Mouse (Mus musculus): ENCODE measurements around the gene Ascl4.

Ascl4 gene

DNA sequence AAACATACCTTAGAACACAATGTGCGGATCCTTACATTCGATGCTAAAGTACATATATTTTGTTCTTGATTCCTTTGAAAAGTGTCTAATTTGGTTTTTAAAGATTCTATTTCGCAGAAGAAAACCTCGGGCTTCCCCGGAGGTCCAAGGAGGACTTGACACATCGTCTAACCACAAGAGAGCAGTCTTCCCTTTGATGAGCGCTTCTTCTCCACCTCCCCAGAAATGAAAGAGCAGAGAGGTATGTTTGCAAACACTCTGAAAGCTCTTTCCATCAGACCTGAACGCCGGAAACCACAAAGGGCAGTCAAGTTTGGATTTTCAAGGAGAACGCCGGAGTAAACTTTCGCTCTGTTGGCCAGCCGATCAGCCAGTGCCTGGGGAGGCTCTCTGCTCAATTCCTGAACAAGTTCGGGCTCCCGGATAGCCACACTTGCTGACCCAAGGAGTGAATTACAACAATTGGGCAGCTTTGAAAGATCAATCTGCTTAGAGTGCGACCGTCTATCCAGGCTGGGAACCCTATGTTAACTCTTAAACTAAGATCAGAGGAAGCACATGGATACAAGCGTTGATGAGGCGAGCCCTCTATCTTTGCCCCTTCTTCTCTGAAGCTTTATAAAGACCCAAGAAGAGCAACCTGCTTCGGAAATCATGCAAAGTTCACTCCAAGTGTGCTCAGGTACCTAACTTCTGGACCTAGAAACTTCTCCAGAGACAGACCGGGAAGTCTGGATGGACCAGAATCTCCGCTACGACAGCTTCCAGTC is at the start of gene Ascl4:
TSS of gene Ascl4 (plus strand) at position 6 of the 770 bp plus-strand sequence.
- DNase-seq = peak; percentile 8

DNA sequence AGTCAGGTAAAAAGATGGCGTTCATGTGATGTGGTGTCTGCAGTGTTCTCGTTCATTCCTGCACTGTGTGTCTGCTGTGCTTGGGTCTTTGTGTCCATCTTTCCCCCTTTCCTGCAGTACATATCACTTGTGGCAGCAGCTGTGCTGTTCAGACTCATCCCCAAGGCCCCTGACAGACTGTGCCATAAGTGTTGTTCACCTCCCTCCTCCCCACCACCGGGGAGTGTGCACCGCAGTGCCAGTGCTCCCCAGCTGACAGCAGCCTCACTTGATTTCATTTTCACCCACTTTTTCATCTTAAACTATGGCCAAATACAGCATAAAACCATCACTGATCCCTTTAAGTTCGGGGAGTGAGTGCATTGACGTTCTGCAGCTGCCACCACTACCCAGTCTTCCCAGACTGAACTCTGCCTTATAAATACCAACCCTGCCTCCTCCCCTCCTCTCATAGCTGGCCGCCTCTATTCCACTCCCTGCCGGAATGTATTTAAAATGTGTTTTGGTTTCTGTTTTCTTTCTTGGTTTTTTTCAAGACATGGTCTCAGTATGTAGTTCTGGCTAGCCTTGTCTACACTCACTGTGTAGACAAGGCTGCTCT is 47.5 kb upstream of the Ascl4 start:
- DNase-seq = no peak

DNA sequence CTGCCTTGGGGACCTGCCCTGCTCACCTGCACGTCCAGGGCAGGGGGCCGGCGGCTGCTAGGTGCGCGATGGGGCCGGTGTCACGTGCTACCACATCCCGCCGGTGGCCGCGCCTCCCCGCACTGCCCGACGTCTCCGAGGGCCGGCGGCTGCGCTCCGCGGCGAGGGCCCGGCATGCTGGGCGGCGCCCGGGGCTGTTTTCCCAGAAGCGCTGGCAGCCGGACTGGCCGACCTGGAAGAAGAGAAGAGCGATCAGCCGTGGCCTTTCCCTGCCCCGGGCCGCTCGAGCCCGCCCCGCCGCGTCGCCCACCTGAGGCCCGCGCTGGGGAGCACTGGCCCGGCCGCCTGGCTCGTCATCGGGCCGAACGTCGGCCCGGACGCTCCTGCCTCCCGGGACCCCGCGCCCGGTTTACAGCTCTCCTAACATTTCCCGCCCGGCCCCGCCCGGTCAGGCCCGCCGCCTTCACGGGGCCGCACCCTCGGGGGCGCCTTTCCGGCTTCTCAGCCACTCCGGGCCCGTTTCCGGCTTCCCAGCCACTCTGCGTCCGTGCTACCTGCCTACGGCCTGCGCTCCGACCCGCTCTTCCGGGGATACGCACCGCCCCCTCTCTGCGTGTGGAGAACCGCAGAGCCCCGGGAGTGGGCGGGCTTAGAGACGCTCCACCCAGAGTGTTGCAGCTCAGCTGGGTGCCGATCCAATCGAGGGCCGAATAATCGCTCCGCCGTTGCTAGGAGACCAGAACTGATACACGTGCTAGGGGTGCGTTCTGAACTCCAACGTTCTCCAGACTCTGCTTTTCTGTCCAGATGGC is 10.8 kb upstream of the Ascl4 start, which contains the start of gene Prdm4:
TSS of gene Prdm4 (minus strand) at position 645 of the 812 bp plus-strand sequence.
- peak; percentile 99 for DNase-seq

DNA sequence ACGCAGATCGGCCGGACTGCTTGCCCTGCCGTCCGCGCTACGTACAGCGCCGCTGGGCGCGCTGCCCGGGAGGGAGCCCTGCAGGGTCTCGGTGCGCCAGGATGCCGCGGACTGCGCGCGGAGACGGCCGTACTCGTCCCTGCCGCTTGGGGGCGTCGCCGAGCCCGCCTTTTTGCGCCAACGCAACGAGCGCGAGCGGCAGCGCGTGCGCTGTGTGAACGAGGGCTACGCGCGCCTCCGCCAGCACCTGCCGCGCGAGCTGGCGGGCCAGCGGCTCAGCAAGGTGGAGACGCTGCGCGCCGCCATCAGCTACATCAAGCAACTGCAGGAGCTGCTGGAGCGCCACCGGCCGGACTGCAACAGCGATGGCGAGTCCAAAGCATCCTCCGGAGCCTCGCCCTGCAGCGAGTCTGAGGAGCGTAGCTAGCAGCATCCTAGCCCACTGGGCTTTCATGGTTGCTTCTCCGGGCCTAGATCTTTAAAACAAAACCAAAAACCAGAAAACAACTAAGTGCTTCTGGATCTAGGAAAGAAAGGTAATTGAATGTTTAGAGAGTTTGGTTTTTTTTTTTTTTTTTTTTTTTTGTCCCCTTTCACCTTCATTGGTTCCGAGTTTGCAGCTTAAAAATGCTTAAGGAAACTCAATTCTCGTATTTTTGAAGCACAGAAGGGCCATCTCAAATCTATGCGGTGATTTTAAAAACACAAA is 1.2 kb downstream of the Ascl4 start:
- peak; percentile 87 for DNase-seq

DNA sequence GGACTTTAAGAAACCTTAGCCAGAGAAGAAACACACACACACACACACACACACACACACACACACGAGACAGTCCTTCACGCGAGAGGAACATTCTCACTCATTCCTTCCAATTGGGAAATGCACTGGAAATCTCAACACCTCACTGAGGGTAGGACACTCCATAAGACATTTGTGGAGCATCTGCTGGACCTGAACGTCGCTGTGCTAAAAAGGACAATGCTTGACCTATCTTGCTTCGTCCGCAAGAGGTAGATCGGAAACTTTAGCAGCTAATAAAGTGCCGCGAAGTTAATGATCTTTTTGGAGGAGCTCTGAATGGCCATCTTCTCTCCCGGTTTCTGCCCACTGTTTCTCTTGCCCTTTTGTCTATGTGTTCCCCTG is 1.7 kb downstream of the Ascl4 start:
- DNase-seq = no peak

DNA sequence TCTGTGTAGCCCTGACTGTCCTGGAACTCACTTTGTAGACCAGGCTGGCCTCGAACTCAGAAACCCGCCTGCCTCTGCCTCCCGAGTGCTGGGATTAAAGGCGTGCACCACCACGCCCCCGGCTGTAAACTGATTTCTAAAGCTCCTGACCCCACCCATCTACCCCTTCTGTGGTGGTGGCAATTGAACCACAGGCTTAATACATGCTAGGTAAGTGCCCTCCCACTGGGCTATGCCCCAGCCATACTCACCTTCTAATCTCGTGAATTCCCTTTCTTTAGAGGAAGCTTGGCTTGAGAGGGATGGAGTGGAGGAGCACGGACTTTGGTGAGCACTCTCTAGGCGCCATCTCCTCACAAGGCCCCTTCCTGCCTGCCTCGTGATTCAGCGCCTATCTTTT is 2.5 kb downstream of the Ascl4 start:
- no peak for DNase-seq

DNA sequence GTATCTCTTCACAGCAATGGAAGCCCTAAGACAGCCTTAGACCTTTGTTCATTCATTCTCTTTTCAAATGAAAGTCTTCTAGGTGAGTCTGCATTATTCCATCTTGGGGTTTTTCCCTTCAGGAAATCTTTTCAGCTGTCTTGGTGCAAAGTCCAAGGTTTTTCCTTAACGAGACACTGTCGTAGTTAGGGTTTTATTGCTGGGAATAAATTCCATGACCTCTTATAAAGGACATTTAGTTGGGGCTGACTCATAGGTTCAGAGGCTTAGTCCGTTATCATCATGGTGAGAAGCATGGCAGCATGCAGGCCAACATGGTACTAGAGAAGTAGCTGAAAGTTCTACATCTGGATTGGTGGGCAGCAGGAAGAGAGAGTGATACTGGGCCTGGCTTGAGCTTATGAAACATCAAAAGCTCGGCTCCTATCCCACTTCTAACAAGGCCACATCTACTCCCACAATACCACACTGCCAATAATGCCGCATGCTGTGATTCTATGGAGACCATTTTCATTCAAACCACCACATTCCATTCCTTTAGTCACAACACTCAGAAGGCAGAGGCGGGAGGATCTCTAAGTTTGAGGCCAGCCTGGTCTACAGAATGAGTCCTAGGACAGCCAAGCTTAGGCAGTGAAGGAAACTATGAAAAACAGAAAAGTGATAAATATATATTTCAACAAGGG is 8.9 kb downstream of the Ascl4 start:
- DNase-seq = no peak

DNA sequence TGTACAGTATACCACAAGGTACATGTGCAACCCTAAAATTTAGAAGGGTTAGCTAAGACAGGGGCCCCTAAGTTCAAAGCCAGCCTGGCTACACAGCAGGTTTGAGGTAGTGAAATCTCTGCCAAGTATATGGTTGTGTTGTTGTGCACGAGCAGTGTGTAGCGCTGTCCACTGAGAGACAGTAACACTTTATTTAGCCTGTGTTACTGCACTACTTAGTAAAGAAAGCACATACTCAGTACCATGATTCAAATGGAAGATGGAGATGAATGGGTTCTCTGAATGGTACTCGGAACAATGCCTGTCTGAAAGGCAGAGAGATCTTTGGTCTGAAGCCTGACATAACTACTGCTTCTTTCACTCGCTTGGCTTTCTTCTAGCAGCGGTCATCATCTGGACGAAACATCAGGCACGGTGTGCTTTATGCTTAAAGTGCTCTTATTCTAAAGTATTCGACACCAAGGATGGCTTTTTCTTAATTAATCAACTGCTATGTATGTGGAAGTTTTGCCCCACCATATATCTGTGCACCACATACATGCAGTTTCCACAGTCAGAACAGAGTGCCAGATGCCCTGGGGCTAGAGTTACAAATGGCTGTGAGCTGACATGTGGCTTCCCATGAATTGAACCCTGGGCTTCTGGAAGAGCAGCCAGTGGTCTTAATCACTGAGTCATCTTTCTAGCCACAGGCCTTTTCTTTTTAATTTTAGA is 21.2 kb downstream of the Ascl4 start:
- DNase-seq = no peak

DNA sequence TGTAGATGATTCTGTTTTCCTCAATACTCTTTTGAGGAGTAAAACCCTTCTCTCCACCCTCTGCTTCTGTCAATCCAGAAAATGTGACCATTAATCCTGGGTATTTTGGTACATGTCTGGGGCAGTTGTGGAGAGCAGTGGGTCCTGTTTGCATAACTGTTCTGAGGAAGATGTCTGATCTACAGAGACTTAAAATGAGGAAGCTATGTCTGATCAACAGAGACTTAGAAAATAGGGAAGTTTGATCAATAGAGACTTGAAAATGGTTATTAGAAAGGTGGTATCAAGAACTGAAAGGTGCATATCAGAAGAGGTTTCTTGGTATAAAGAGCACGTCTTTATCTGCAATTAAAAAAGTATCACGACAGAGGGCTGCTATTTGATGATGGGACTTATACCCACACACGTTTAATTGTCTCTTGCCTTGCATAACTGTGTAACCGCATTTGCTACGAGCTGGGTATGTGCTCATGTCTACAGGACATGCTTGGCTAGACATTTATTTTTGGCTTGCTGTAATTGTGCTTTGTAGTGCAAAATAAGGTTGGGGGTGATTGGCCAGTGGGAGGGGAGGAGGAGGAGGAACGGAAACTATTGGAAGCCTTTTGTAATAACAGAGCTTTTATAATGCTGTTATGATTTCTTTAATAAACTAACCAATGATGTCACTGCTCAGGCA is 24.4 kb downstream of the Ascl4 start:
- no peak for DNase-seq

DNA sequence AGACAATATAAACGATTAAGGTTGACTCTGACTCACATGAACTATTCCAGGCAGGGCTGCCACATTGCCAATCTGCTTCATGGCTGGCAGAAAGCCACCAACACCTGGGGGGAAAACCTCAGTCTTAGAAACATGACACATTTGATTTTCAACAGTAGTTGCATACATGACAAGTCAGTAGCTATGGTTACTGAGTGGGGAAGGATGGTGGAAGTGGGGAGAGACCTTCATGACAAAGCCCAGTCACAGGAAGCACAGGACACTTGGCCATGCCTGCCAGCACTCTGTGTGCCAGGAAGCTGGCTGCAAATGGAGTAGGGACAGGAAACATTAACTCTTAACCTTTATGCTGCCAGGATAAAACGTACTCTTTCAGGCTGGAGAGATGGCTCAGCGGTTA is 25.9 kb downstream of the Ascl4 start:
- no peak for DNase-seq

DNA sequence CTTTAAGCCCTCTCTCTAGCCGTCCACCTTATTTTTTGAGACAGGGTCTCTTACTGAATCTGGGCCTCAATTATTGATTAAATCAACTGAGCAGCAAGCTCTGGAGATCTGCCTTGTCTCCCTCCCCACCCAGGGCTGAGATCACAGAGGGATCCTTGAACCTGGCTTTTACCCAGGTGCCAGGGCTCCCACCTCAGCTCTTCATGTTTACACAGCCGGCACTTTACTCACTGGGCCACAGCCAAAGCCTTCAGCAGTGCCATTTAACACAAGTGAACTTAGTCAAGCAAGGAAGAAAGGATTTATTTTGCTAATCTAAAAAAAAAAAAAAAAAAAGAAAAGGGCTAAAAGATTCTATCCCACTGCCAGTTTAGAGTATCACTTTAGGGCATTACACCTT is 26.9 kb downstream of the Ascl4 start:
- no peak for DNase-seq

DNA sequence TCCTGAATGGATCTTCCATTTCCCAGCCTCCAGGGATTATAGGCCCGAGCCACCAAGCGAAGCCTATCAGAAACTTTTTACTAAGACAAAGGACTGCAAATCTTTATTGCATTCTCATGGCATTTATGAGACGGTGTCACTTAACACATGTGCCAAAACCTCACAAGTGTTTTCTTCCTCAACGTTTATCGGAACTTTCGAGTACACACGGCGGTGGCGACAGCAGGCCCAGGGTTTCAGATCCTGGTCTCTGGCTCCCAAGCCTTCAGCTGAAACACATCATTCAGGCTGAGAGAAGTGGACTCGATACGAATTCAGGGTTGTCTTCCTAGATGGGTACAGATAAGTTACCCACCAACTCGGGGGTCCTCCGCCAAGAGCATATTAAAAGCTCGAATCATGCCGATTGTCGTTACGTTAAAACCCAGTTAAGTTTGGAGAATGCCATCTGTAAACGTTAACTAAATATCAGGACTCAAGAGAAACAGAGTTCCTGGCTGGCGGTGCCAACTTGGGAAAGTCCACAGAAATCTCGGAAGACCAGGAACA is 29.5 kb downstream of the Ascl4 start:
- no peak for DNase-seq

DNA sequence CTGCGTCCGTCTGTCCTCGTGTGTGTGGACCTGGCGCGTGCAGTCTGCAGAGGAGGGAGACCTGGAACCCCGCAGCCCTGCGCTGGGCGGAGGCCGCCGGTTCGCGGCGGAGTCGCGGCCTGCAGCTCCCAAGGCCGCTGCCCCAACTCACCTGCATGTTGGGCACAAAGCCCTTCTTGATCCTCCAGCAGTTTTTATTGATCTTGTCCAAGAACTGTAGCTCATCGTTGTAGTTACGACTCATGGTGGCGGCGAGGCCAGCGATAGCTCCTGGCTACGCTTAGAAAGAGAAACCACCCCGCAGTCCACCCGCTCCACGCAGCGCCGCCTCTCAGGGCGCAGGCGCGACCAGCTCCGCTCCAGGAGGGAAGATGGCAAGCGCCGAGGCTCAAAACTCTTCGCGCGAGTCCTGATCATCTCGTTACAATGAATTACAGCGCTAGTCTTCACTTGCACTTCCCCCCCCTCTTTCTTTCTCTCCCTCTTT is 30.0 kb downstream of the Ascl4 start, which contains the start of gene Rtcb:
TSS of gene Rtcb (minus strand) at position 360 of the 487 bp plus-strand sequence.
- peak; percentile 98 for DNase-seq

DNA sequence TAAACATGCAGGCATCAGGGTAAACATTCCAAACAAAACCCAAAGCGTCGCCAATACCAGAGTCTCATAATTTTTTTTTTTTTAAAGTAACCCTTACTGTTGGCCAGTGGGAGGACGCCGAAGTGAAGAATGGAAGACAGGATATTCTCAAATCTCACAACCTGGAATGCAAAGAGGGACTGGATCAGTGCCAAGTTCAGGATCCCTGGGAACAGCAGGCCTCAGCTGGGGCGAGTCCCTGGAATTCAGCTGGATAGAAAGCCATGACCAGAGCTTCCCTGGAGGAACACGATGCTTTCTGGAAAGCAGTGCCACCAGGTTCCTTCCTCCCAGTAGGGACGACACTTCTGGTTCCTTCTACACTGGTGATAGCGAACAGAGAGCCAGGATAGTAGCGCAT is 35.4 kb downstream of the Ascl4 start:
- no peak for DNase-seq

DNA sequence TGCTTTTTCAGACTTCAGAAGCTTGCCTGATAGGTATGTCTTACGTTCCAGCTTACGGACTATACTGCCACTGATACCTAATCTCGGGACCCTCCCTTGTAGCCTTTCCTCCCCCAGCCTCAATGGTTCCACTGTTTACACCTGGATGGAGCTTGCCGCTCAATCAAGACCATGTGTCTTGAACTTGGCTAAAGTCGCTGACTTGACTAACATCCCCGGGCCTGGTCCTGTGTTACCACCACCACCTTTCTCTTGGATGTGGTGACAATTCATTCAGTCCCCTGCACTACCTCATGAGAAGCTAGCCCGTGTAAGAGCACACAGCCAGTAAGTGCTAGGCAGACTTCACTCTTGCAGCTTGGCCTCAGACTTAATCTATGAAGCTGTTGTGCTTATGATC is 36.8 kb downstream of the Ascl4 start:
- DNase-seq = no peak

DNA sequence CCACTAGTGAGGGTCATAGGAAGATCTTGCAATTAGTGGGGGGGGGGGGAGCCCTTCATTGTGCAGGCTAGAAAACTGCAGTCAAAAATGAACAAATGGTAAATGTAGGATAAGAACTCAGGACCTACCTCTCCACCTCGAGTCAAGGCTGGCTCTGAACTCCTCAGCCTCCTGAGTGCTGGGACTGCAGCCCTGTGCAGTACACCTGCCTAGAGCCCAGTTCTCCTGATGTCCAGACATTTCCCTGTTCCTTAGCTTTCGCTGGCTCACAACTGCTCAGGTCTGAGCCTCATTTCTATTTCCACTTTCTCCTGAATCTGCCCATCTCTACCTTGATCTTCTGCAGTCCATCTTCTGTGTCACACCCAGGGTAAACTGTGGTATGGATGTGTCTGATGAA is 39.0 kb downstream of the Ascl4 start:
- DNase-seq = no peak

DNA sequence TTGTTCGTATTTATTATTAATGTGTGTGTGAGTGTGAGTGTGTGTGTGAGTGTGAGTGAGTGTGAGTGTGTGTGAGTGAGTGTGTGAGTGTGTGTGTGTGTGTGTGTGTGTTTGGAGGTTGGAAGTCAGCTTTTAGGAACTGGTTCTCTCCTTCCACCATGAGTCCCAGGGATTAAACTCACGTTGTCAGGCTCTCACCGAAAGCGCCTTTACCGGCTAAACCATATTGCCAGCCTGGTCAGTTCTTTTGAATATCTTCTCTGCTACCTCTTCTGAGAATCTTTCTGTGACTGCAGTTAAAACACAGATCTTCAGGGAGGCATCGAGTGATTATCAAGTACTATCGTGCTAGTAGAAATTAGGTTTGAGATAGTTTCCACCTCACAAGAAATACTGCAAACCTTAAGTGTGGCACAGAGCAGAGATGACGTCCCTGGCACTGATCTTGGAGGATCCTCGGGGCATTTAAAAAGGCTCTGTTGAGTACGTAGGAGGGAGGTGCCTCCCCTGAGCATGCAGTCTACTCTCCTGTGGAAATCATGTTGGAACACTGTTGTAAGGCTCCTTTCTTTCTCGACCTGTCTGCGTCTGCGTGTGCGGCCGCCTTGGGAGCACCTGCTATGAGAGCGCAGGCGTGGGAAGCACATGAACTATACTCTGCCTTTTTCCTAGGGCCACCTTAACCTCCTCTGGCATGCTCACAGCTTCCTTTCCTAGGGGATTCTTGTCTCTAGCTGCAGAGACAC is 40.1 kb downstream of the Ascl4 start:
- no peak for DNase-seq

DNA sequence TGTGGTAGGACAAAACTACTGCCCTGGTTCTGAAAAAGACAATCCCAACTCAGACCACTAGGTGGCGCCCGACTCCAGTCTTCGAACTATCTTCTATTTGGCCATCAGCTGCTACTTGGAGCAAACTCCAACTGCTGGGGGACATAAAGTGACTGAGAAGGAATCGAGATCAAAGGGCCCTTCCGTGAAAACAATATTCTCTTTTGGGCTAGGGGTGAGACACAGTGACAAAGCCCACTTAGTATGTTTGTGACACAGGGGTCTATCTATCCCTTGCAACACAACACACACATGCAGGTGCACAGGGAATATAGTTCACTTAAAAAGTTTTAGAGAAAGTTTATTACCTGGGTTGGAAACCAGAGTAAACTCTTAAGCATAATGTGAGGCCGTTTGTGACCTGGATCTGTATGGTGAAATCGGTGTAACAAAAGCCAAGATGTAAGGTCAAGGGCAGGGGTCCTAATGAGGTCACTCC is 40.7 kb downstream of the Ascl4 start:
- peak; percentile 74 for DNase-seq

DNA sequence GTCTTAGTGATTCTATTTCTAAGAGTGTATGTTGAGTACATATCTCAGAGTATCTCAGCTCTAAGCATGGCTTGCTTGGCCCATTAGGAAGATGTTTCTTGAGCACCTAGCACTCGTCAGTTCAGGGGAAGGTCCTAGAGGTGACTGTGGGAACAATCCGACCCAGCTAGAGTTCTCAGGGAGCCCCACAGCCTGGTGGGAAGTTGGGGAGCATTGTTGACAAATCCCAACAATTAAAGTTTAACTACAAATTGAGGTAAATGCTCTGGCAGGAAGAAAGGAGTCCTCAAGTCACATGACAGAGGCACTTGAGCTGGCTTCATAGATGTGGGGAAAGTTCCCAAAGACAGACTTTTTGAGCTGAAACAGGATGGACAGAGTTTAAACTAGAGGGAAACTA is 41.2 kb downstream of the Ascl4 start:
- no peak for DNase-seq
